Mouse (Mus musculus) forebrain, embryonic 11.5 days (tissue): ENCODE data around the gene Pcna. TPM values are rescaled to one million over a fixed set of nuclear protein-coding genes. Genes with fewer than 3 reads are reported as not detected.

Experiments
- ATAC-seq: fragments of 200-750 bp; cut with Nextera tagmentation; replicated peaks from 2 replicates; pipeline ENCODE4 v1.8.0; 2017; ENCODE audit warnings: moderate TSS enrichment; ENCODE audit not compliant: low FRiP score
- DNase-seq: peaks from one replicate; pipeline ENCODE4 v3.0.0-alpha.2; 2017; ENCODE audit warnings: low spot score
- H3K27ac ChIP-seq: fragments of 300-500 bp; sonication (generic); 2 replicates; pipeline ENCODE4 v1.5.1; 2014; ENCODE audit warnings: low read depth, low read length
- H3K27me3 ChIP-seq: fragments of 300-500 bp; sonication (generic); 2 replicates; pipeline ENCODE4 v1.6.1; 2014; ENCODE audit warnings: mild to moderate bottlenecking, low read length, mixed read lengths; ENCODE audit not compliant: control insufficient read depth, insufficient read depth
- H3K36me3 ChIP-seq: fragments of 300-500 bp; sonication (generic); 2 replicates; pipeline ENCODE4 v1.6.1; 2014; ENCODE audit warnings: mild to moderate bottlenecking, low read length, moderate library complexity, mixed read lengths; ENCODE audit not compliant: control insufficient read depth, insufficient read depth
- H3K4me1 ChIP-seq: fragments of 300-500 bp; sonication (generic); replicated peaks from 2 replicates; pipeline ENCODE4 v1.6.1; 2014; ENCODE audit warnings: low read length, mixed read lengths; ENCODE audit not compliant: control insufficient read depth, insufficient read depth
- H3K4me2 ChIP-seq: fragments of 300-500 bp; sonication (generic); 2 replicates; pipeline ENCODE4 v1.6.1; 2014; ENCODE audit warnings: low read depth, mild to moderate bottlenecking, low read length, moderate library complexity, mixed read lengths; ENCODE audit not compliant: severe bottlenecking
- H3K4me3 ChIP-seq: fragments of 300-500 bp; sonication (generic); 2 replicates; pipeline ENCODE4 v1.5.1; 2014; ENCODE audit warnings: low read depth, low read length
- H3K9ac ChIP-seq: fragments of 300-500 bp; sonication (generic); 2 replicates; pipeline ENCODE4 v1.6.1; 2014; ENCODE audit warnings: low read length
- H3K9me3 ChIP-seq: fragments of 300-500 bp; sonication (generic); 2 replicates; pipeline ENCODE4 v1.6.1; 2016; ENCODE audit warnings: low read length, mixed read lengths; ENCODE audit not compliant: control insufficient read depth
- WGBS: fragments of 180-500 bp; shearing (Covaris S2); extraction: QIAGEN DNeasy Blood & Tissue Kit; methylation state at CpG from one replicate; pipeline ENCODE4 v1.1.7; 2014; 5-methylcytosine and 5-hydroxymethylcytosine counted together
- polyA plus RNA-seq: library from polyadenylated mRNA; unstranded; fragments of >200 nt; fragmentation: Nextera tagmentation; extraction: Ambion mirVana; gene quantifications from 2 replicates; pipeline ENCODE4 v1.2.1, GENCODE M21; 2014

Gene Pcna
- polyA plus RNA-seq, 1 experiment from 2014 or later, result 431 TPM

- Histone ChIP-seq H3K9me3 (no peaks in the 10 kb centered on the region), H3K27ac (no peak overlapping the region), H3K36me3 (no peaks in the 10 kb centered on the region), H3K4me3 (no peak overlapping the region), H3K4me2 (no peak overlapping the region), H3K27me3 (no peaks in the 10 kb centered on the region), H3K4me1 (no peaks in the 10 kb centered on the region), H3K9ac (no peak overlapping the region)
- no peak for ATAC-seq
- no peak for DNase-seq
- 81% methylated on average over 4 of the region's 4 CpGs for whole genome bisulfite sequencing
Observed at GRCm38 (mm10) chr2:132205549-132205948, 47.6 kb downstream of the Pcna start.

- WGBS, result 87% methylated on average over 3 of the region's 3 CpGs
- Histone ChIP-seq H3K9ac (no peak overlapping the region), H3K9me3 (no peaks in the 10 kb centered on the region), H3K27ac (no peak overlapping the region), H3K27me3 (no peaks in the 10 kb centered on the region), H3K4me3 (no peak overlapping the region), H3K36me3 (no peaks in the 10 kb centered on the region), H3K4me1 (no peaks in the 10 kb centered on the region), H3K4me2 (no peak overlapping the region)
- no peak for ATAC-seq
- no peak for DNase-seq
Observed at GRCm38 (mm10) chr2:132203773-132204172, 49.3 kb downstream of the Pcna start.

GRCm38 (mm10) chr2:132203186-132203585, 49.9 kb downstream of the Pcna start:
- no peaks in the 10 kb centered on the region for H3K27me3 ChIP-seq
- no peak overlapping the region for H3K4me2 ChIP-seq
- WGBS, result 76% methylated on average over 3 of the region's 3 CpGs
- ATAC-seq, result no peak
- H3K4me3 ChIP-seq, result no peak overlapping the region
- no peak overlapping the region for H3K9ac ChIP-seq
- H3K4me1 ChIP-seq, result 0 out of 2 replicates have a peak, but pooled peaks cover 1% of the 10 kb centered on the region
- no peaks in the 10 kb centered on the region for H3K36me3 ChIP-seq
- DNase-seq, result no peak
- no peak overlapping the region for H3K27ac ChIP-seq
- no peaks in the 10 kb centered on the region for H3K9me3 ChIP-seq

Other genes starting within 250 kb of the Pcna start
- gene Rassf2, start 223.1 kb downstream of the Pcna start, polyA plus RNA-seq, result 35.3 and 36.3 TPM in 2 replicates
- gene Slc23a2, start 108.2 kb downstream of the Pcna start, polyA plus RNA-seq, result 13.5 and 14.2 TPM in 2 replicates
- gene Tmem230, start 5.5 kb downstream of the Pcna start, polyA plus RNA-seq, result 44.5 and 48.5 TPM in 2 replicates
- 28.7 and 30.0 TPM in 2 replicates for gene Cds2, start 9.8 kb upstream of the Pcna start, polyA plus RNA-seq
- gene Prokr2, start 132.1 kb upstream of the Pcna start, polyA plus RNA-seq, result 3.3 TPM in 2 replicates